Mouse (Mus musculus) adrenal gland, adult 8-10 months (tissue): ENCODE measurements around the gene Fam222b. TPM values are rescaled to one million over a fixed set of nuclear protein-coding genes. Genes with fewer than 3 reads are reported as not detected.
"Not testable (repeated sequence)": the region's sequence is repeated elsewhere in the genome, so short reads cannot be mapped to it uniquely, and the experiment has no call there.

Source experiments
- DNase-seq: peaks from one replicate; pipeline ENCODE4 v3.0.0; 2022
- total RNA-seq, 4 experiments: library from RNA; stranded (reverse); gene quantifications; 2 replicates each; pipeline ENCODE4 v1.2.4; 2022

Fam222b gene
- total RNA-seq, 4 experiments from 2014 or later = 19.6 to 29.0 (median 22.4) TPM

- no peak for DNase-seq
Observed at GRCm38 (mm10) chr11:78180081-78180761, 85.8 kb downstream of the Fam222b start.

DNA sequence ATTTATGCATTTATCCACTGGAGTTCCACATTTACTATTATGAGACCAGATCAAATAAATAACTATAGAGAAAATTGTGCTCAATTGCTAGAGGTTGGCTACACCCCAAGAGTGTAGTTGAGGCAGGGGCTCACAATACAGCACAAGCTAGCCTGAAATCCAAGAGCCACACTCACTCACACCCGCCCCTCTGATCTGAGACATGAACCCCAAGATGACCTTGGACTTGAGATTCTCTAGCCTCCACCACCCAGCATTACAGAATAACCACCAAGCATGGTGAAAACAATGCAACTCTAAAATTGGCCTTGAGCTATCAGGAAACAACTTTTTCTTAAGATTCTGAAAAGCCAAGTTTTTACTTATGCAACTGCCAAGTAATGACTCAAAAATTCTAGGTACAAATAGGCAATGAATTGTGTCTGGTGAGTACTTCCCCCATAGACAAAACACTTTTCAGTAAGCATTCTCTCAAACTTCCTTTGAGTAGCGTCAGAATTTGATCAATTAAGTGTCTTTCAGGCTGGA lies 87.4 kb downstream of the Fam222b start:
- DNase-seq = no peak

DNA sequence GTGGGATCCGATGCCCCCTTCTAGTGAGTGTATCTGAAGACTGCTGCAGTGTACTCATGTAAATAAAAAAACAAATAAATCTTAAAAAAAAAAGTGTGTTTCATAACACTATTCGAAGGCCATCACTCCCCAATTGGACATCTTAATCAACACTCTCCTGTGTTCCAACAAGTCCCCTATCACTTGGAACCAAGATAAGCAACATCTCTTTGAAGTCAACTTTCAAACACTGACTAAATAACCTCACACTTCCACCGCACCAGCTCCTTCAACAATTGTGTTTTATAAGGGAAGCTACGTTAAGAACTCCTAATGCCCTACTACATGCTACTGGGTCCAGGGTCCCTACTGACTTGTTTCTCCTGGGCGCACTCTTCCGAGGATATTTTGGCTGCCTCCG lies 88.0 kb downstream of the Fam222b start:
- no peak for DNase-seq

DNA sequence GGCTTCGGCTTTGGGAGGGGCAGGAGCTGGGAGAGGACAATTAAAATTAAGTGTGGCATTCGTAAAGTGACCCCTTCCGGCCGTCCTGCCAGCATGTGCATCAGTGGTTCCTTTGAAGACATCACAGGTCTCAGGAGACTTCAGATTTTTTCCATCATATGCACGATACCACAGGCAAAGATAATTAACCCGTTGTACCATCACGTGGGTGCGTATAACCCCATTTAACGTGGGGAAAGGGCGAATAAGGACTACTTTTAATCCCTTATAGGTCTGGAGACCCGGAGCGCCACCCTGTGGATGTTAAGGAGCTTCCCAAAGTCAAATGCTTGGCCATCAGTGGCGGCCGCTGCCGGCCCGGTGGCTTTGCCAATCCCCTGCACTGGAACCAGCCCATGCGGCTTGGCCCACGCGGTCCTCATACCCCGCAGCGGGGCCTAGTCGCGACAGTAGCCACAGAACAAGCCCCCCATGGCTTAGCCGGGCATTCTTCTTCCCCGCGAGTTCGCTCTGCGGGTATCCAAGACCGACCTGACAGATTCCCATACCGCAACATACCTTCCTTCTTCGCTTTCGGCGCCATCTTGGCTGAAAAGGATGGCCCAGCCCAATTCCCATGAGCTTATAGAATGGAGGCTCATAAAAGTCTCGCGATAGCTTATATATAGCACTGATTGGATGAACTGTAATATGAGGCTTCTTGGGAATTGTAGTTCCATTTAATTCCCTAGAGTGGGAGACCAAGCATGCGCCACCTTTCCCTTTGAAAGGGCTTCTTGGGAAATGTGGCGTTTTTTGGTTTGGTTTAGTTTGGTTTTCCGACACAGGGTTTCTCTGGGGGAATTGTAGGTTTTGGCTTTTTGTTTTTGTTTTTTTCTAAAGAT lies 88.7 kb downstream of the Fam222b start, which contains the start of gene Rpl23a:
Rpl23a (minus strand) TSS at position 624 of the 884 bp plus-strand sequence.
- DNase-seq = peak; percentile 82

- DNase-seq = no peak
Observed at GRCm38 (mm10) chr11:78183884-78184514, 89.5 kb downstream of the Fam222b start.

DNA sequence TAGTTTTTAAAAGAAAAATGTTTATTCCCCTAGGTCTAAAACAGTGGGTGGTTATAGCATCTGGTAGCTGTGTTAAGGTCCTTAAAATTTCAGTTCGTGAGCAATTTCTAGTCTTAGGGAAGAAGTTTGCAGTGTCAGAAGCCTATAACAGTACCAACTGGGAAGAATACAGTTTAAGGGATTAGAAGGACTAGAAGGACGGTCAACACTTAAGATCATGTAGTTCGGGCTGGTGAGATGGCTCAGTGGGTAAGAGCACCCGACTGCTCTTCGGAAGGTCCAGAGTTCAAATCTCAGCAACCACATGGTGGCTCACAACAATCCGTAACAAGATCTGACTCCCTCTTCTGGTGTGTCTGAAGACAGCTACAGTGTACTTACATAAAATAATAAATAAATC lies 90.2 kb downstream of the Fam222b start:
- not testable (repeated sequence) for DNase-seq

GRCm38 (mm10) chr11:78188331-78189233 lies 94.1 kb downstream of the Fam222b start, which contains the start of gene Rab34:
Rab34 (plus strand) TSS chr11:78188430.
- peak; percentile 69 for DNase-seq

- DNase-seq = no peak
Observed at GRCm38 (mm10) chr11:78189234-78190040, 95.0 kb downstream of the Fam222b start.

DNA sequence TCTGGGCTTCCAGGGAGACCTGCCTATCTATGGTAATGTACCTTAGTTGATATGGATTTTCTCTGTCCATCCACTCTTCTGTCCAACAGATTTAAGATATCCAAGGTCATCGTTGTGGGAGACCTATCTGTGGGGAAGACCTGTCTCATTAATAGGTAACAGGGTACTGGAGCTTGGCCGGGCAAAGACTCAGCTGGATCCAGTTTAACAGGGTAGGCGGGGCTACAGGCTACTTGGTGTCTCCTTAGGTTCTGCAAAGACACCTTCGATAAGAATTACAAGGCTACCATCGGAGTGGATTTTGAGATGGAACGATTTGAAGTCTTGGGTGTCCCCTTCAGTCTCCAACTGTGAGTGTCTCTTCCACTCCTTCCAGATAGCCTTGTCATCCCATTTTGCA lies 95.6 kb downstream of the Fam222b start:
- DNase-seq = no peak

DNA sequence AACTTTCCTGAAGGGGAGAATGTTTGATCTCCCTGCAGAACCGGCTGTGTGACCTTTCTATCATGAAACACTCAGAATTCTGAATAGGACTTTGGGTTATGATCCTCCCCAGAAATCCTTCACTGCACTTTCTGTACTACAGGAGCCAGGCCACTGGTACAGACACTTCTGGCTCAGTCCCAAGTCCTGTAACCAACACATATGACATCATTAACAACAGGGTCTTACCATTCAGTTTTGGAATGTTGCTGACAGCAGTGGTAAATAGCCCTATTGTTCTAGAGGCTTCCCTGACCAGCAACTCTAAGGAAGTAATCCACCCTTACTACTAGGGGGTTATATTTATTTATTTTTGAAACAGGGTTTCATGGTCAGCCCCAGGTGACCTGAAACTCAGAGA lies 98.7 kb downstream of the Fam222b start, which contains the start of gene Proca1:
Proca1 (plus strand) TSS at position 280 of the 400 bp plus-strand sequence.
- no peak for DNase-seq

DNA sequence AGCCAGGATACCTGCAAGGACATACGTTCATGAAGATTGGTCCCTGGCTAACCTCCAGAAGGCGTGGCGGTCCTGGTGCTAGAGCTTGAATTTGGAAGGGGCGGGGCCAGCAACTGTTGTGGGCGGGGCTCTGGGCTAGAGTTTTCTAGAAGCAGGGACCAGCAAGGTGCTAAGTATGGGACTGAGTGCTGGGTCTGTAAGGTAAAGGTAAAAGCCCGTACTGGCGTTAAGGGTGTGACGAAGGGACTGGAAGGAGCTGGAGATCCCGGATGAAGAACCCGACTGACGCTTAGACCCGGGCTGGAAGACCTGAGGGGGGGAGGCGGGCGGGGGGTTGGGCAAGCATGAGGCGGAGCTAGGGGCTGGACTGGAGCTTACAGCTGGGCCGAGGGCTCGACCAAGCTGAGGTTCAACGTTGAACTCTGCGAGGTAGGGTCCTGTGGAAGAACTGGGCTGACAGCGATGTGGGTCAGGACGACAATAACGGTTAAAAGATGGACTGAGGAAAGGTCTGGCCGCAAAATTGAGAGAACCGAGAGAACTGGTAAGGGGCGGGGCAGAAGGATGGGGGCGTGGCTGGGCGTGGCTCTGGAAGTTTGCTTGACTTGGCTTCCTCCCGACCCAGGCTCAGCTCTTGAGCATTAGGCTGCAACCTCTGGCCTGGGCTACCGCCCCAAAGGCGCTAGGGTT lies 100.1 kb downstream of the Fam222b start:
- DNase-seq = peak; percentile 80

- DNase-seq = no peak
Observed at GRCm38 (mm10) chr11:78195101-78195863, 100.8 kb downstream of the Fam222b start.

DNA sequence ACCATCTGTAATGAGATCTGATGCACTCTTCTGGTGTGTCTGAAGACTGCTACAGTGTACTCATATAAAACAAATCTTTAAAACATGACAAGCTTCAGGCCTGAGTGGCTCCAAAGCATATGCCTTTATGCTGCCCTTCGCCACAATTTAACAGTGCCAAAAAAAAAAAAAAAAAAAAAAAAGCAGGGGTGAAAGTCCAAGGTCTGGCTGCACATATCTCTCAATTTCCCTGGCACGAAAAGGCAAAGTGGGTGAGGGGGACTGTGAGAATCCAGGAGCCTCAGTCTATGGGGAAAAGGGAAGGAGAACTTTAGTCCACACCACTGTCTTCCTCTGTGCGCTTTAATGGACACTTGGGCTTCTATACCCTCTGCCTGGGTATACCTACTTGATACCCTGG lies 107.9 kb downstream of the Fam222b start:
- no peak for DNase-seq

GRCm38 (mm10) chr11:78204287-78204686 lies 109.8 kb downstream of the Fam222b start:
- DNase-seq = peak; percentile 60

GRCm38 (mm10) chr11:78205361-78206206 lies 111.1 kb downstream of the Fam222b start:
- DNase-seq = no peak
